Mouse (Mus musculus) midbrain, postnatal 0 days (tissue): Measurements from ENCODE around the gene Phf5a. TPM values are rescaled to one million over a fixed set of nuclear protein-coding genes. Genes with fewer than 3 reads are reported as not detected.

ENCODE experiments used
- ATAC-seq: fragments of 200-750 bp; cut with Nextera tagmentation; 2 replicates; pipeline ENCODE4 v1.8.0; 2017; ENCODE audit warnings: moderate number of reproducible peaks, mild to moderate bottlenecking, moderate TSS enrichment, moderate library complexity; ENCODE audit not compliant: low FRiP score
- DNase-seq: peaks from one replicate; pipeline ENCODE4 v3.0.0-alpha.2; 2015; ENCODE audit warnings: low spot score
- H3K27ac ChIP-seq: fragments of 300-500 bp; sonication (generic); 2 replicates; pipeline ENCODE4 v1.5.1; 2014; ENCODE audit warnings: low read depth, mild to moderate bottlenecking, low read length, mixed read lengths
- H3K27me3 ChIP-seq: fragments of 300-500 bp; sonication (generic); 2 replicates; pipeline ENCODE4 v1.6.1; 2014; ENCODE audit warnings: low read length, control low read depth, mixed read lengths; ENCODE audit not compliant: insufficient read depth
- H3K36me3 ChIP-seq: fragments of 300-500 bp; sonication (generic); 2 replicates; pipeline ENCODE4 v1.6.1; 2014; ENCODE audit warnings: low read length, control low read depth, mixed read lengths; ENCODE audit not compliant: insufficient read depth
- H3K4me1 ChIP-seq: fragments of 300-500 bp; sonication (generic); 2 replicates; pipeline ENCODE4 v1.6.1; 2014; ENCODE audit warnings: mild to moderate bottlenecking, control low read depth, antibody characterized with exemption, low read length, mixed read lengths; ENCODE audit not compliant: insufficient read depth
- H3K4me2 ChIP-seq: fragments of 300-500 bp; sonication (generic); 2 replicates; pipeline ENCODE4 v1.6.1; 2014; ENCODE audit warnings: low read depth, mild to moderate bottlenecking, low read length, mixed read lengths; ENCODE audit not compliant: poor library complexity, severe bottlenecking
- H3K4me3 ChIP-seq: fragments of 300-500 bp; sonication (generic); 2 replicates; pipeline ENCODE4 v1.5.1; 2014; ENCODE audit warnings: low read depth, mild to moderate bottlenecking, low read length, moderate library complexity
- H3K9ac ChIP-seq: fragments of 300-500 bp; sonication (generic); replicated peaks from 2 replicates; pipeline ENCODE4 v1.6.1; 2014; ENCODE audit warnings: mild to moderate bottlenecking, low read length, moderate library complexity, mixed read lengths; ENCODE audit not compliant: poor library complexity, severe bottlenecking
- H3K9me3 ChIP-seq: fragments of 300-500 bp; sonication (generic); 2 replicates; pipeline ENCODE4 v1.6.1; 2016; ENCODE audit warnings: low read length, control low read depth
- CTCF ChIP-seq: IDR thresholded peaks from 2 replicates; pipeline ENCODE4 v1.5.1; 2016; ENCODE audit warnings: antibody characterized with exemption, mild to moderate bottlenecking
- WGBS: fragments of 180-500 bp; shearing (Covaris S2); extraction: QIAGEN DNeasy Blood & Tissue Kit; methylation state at CpG from one replicate; pipeline ENCODE4 v1.1.7; 2014; 5-methylcytosine and 5-hydroxymethylcytosine counted together
- polyA plus RNA-seq: library from polyadenylated mRNA; unstranded; fragments of >200 nt; fragmentation: Nextera tagmentation; extraction: Ambion mirVana; gene quantifications from 2 replicates; pipeline ENCODE4 v1.2.1, GENCODE M21; 2015
- total RNA-seq: library from RNA; depleted of rRNA; stranded (reverse); fragments of >200 nt; gene quantifications from 2 replicates; pipeline ENCODE4 v1.2.3, GENCODE M21; 2014

The Phf5a gene
- total and polyA plus RNA-seq, 2 experiments from 2014 or later: 34.1 to 107 TPM

GRCm38 (mm10) chr15:81842275-81842674 lies 29.4 kb downstream of the Phf5a start:
- DNase-seq (no peak), ATAC-seq (no peak)
- 84% methylated on average over 7 of the region's 7 CpGs for WGBS
- Histone ChIP-seq H3K4me2 (no peak overlapping the region), H3K9ac (no peak overlapping the region), H3K4me1 (no peaks in the 10 kb centered on the region), H3K9me3 (no peaks in the 10 kb centered on the region), H3K36me3 (peaks cover 4% of the 10 kb centered on the region; the same call in 1 of the 2 replicates), H3K4me3 (no peak overlapping the region), H3K27ac (no peak overlapping the region), H3K27me3 (no peaks in the 10 kb centered on the region)
- no peak for TF ChIP-seq CTCF

DNA sequence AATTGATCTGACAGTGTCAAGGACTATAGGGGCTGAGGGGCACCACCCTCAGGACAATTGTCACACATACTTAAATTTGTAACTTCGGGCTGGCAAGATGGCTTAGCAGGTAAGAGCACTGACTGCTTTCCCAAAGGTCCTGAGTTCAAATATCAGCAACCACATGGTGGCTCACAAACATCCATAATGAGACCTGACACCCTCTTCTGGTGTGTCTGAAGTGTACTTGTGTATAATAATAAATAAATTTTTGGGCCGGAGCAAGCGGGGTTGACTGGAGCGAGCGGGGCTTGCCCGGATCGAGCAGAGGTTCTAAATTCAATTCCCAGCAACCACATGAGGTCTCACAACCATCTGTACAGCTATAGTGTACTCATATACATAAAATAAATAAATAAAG lies 31.4 kb downstream of the Phf5a start:
- ATAC-seq (no peak), DNase-seq (no peak)
- Histone ChIP-seq H3K27ac (no peak overlapping the region), H3K9ac (no peak overlapping the region), H3K36me3 (no peaks in the 10 kb centered on the region), H3K4me1 (no peaks in the 10 kb centered on the region), H3K27me3 (no peaks in the 10 kb centered on the region), H3K4me3 (no peak overlapping the region), H3K9me3 (no peaks in the 10 kb centered on the region), H3K4me2 (no peak overlapping the region)
- WGBS: 90% methylated on average over 7 of the region's 7 CpGs
- TF ChIP-seq CTCF: no peak

GRCm38 (mm10) chr15:81839634-81840033 lies 32.1 kb downstream of the Phf5a start:
- Histone ChIP-seq H3K27ac (no peak overlapping the region), H3K36me3 (no peaks in the 10 kb centered on the region), H3K9ac (no peak overlapping the region), H3K27me3 (no peaks in the 10 kb centered on the region), H3K9me3 (no peaks in the 10 kb centered on the region), H3K4me1 (no peaks in the 10 kb centered on the region), H3K4me2 (no peak overlapping the region), H3K4me3 (no peak overlapping the region)
- DNase-seq: peak; percentile 91
- peak; percentile 88 for ATAC-seq
- TF ChIP-seq CTCF: no peak
- WGBS: 50% methylated on average over 5 of the region's 5 CpGs

- Histone ChIP-seq H3K4me3 (no peak overlapping the region), H3K27me3 (no peaks in the 10 kb centered on the region), H3K4me1 (no peaks in the 10 kb centered on the region), H3K9me3 (no peaks in the 10 kb centered on the region), H3K27ac (no peak overlapping the region), H3K9ac (no peak overlapping the region), H3K4me2 (no peak overlapping the region), H3K36me3 (no peaks in the 10 kb centered on the region)
- DNase-seq: peak; percentile 31
- no peak for TF ChIP-seq CTCF
- no peak for ATAC-seq
- WGBS: 71% methylated on average over 14 of the region's 14 CpGs
These were observed 33.0 kb downstream of the Phf5a start for GRCm38 (mm10) chr15:81838554-81839235.

- no peaks in the 10 kb centered on the region for H3K27me3 ChIP-seq
- no peak for TF ChIP-seq CTCF
- no peak overlapping the region for H3K9ac ChIP-seq
- no peak for DNase-seq
- WGBS: 66% methylated on average over 7 of the region's 7 CpGs
- no peak overlapping the region for H3K4me3 ChIP-seq
- H3K9me3 ChIP-seq: no peaks in the 10 kb centered on the region
- ATAC-seq: no peak
- no peak overlapping the region for H3K27ac ChIP-seq
- no peak overlapping the region for H3K4me2 ChIP-seq
- no peaks in the 10 kb centered on the region for H3K36me3 ChIP-seq
- no peaks in the 10 kb centered on the region for H3K4me1 ChIP-seq
These were observed 34.5 kb downstream of the Phf5a start for GRCm38 (mm10) chr15:81836966-81837920.
